Mouse (Mus musculus): ENCODE data around the gene Fancc. TPM values are rescaled to one million over a fixed set of nuclear protein-coding genes. Genes with fewer than 3 reads are reported as not detected.
A peak's percentile ranks its signal among the peaks of the same experiment; 100 is the strongest.

Gene Fancc
- polyA plus RNA-seq, 1 experiment from 2014 or later = 9.3 TPM

GRCm38 (mm10) chr13:63244425-63244824, 252.7 kb downstream of the Fancc start:
- DNase-seq (ENCODE audit: low spot score) = no peak
- no peak for ATAC-seq (ENCODE audit: low FRiP score, low TSS enrichment)
- Histone ChIP-seq H3K27me3 (ENCODE audit: control insufficient read depth, insufficient read depth, low read length) (no peaks in the 10 kb centered on the region), H3K4me1 (replicated peaks; ENCODE audit: control insufficient read depth, insufficient read depth) (peaks cover 8% of the 10 kb centered on the region), H3K9ac (ENCODE audit: low read length) (peak overlapping the region; percentile 35; the same call in 1 of the 2 replicates), H3K36me3 (ENCODE audit: control insufficient read depth, insufficient read depth, low read length) (no peaks in the 10 kb centered on the region), H3K9me3 (ENCODE audit: control insufficient read depth, low read length) (no peaks in the 10 kb centered on the region), H3K27ac (replicated peaks) (peak overlapping the region; percentile 78), H3K4me3 (ENCODE audit: low read depth, low read length) (no peak overlapping the region), H3K4me2 (replicated peaks; ENCODE audit: low read depth) (peak overlapping the region; percentile 42)
- 65% methylated on average over 3 of the region's 3 CpGs for WGBS
- no peak for TF ChIP-seq CTCF (IDR thresholded peaks at IDR 0.05; ENCODE audit: low read depth)
- TF ChIP-seq EP300 (optimal IDR thresholded peaks at IDR 0.05) = no peak

DNA sequence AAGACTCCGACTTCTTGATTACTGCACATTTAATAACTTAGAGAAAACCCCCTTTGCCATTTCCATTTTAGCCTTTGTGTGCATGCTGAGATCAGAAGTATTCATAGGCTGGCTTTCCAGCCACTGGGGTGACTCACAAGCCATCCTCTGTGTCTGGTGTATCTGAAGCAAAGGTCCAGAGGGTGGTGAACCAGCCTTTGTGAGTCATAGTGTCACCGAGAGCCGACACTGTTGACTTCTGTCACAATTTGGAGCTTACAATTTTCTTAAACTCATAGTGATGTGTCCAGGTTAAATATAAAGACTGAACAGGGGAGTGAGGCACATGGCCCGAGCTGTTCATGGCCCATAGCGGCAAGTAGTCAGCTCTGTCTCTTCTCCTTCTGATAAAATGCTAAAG, 253.5 kb downstream of the Fancc start:
- DNase-seq (ENCODE audit: low spot score) = peak; percentile 48
- no peaks in the 10 kb centered on the region for H3K27me3 ChIP-seq (ENCODE audit: control insufficient read depth, insufficient read depth, low read length)
- H3K27ac ChIP-seq (replicated peaks) = peak overlapping the region; percentile 78
- H3K4me1 ChIP-seq (replicated peaks; ENCODE audit: control insufficient read depth, insufficient read depth) = peaks cover 4% of the 10 kb centered on the region
- peak overlapping the region; percentile 42 for H3K4me2 ChIP-seq (replicated peaks; ENCODE audit: low read depth)
- peak overlapping the region; percentile 38 for H3K9ac ChIP-seq (ENCODE audit: low read length)
- peak; percentile 73 for ATAC-seq (ENCODE audit: low FRiP score, low TSS enrichment)
- no peak for TF ChIP-seq EP300 (optimal IDR thresholded peaks at IDR 0.05)
- TF ChIP-seq CTCF (IDR thresholded peaks at IDR 0.05; ENCODE audit: low read depth) = no peak
- H3K4me3 ChIP-seq (ENCODE audit: low read depth, low read length) = peak overlapping the region; percentile 20
- H3K9me3 ChIP-seq (ENCODE audit: control insufficient read depth, low read length) = no peaks in the 10 kb centered on the region
- H3K36me3 ChIP-seq (ENCODE audit: control insufficient read depth, insufficient read depth, low read length) = no peaks in the 10 kb centered on the region
- WGBS = 52% methylated on average over 5 of the region's 5 CpGs

GRCm38 (mm10) chr13:63242401-63243192, 254.5 kb downstream of the Fancc start:
- ATAC-seq (ENCODE audit: low FRiP score, low TSS enrichment) = no peak
- no peak for TF ChIP-seq EP300 (optimal IDR thresholded peaks at IDR 0.05)
- no peak for TF ChIP-seq CTCF (IDR thresholded peaks at IDR 0.05; ENCODE audit: low read depth)
- peak overlapping the region; percentile 85 for H3K4me3 ChIP-seq (ENCODE audit: low read depth, low read length)
- no peak for DNase-seq (ENCODE audit: low spot score)
- H3K27ac ChIP-seq (replicated peaks) = peak overlapping the region; percentile 98
- peaks cover 4% of the 10 kb centered on the region for H3K4me1 ChIP-seq (replicated peaks; ENCODE audit: control insufficient read depth, insufficient read depth)
- peak overlapping the region; percentile 53 for H3K9ac ChIP-seq (ENCODE audit: low read length)
- no peaks in the 10 kb centered on the region for H3K27me3 ChIP-seq (ENCODE audit: control insufficient read depth, insufficient read depth, low read length)
- H3K36me3 ChIP-seq (ENCODE audit: control insufficient read depth, insufficient read depth, low read length) = no peaks in the 10 kb centered on the region
- WGBS = 44% methylated on average over 10 of the region's 10 CpGs
- H3K9me3 ChIP-seq (ENCODE audit: control insufficient read depth, low read length) = no peaks in the 10 kb centered on the region
- H3K4me2 ChIP-seq (replicated peaks; ENCODE audit: low read depth) = peak overlapping the region; percentile 73

GRCm38 (mm10) chr13:63241665-63242064, 255.4 kb downstream of the Fancc start:
- H3K9me3 ChIP-seq (ENCODE audit: control insufficient read depth, low read length) = no peaks in the 10 kb centered on the region
- peak overlapping the region; percentile 73 for H3K4me2 ChIP-seq (replicated peaks; ENCODE audit: low read depth)
- peak overlapping the region; percentile 98 for H3K27ac ChIP-seq (replicated peaks)
- peak overlapping the region; percentile 85 for H3K4me3 ChIP-seq (ENCODE audit: low read depth, low read length)
- WGBS = 47% methylated on average over 3 of the region's 3 CpGs
- no peak for DNase-seq (ENCODE audit: low spot score)
- H3K4me1 ChIP-seq (replicated peaks; ENCODE audit: control insufficient read depth, insufficient read depth) = peaks cover 4% of the 10 kb centered on the region
- peak overlapping the region; percentile 53 for H3K9ac ChIP-seq (ENCODE audit: low read length)
- H3K27me3 ChIP-seq (ENCODE audit: control insufficient read depth, insufficient read depth, low read length) = no peaks in the 10 kb centered on the region
- no peaks in the 10 kb centered on the region for H3K36me3 ChIP-seq (ENCODE audit: control insufficient read depth, insufficient read depth, low read length)
- ATAC-seq (ENCODE audit: low FRiP score, low TSS enrichment) = no peak
- TF ChIP-seq EP300 (optimal IDR thresholded peaks at IDR 0.05) (no peak), CTCF (IDR thresholded peaks at IDR 0.05; ENCODE audit: low read depth) (no peak)

- Histone ChIP-seq H3K4me1 (replicated peaks; ENCODE audit: control insufficient read depth, insufficient read depth) (peaks cover 4% of the 10 kb centered on the region), H3K4me3 (ENCODE audit: low read depth, low read length) (peak overlapping the region; percentile 85), H3K27ac (replicated peaks) (peak overlapping the region; percentile 98), H3K27me3 (ENCODE audit: control insufficient read depth, insufficient read depth, low read length) (no peaks in the 10 kb centered on the region), H3K9ac (ENCODE audit: low read length) (peak overlapping the region; percentile 93), H3K36me3 (ENCODE audit: control insufficient read depth, insufficient read depth, low read length) (no peaks in the 10 kb centered on the region), H3K9me3 (ENCODE audit: control insufficient read depth, low read length) (no peaks in the 10 kb centered on the region), H3K4me2 (replicated peaks; ENCODE audit: low read depth) (peak overlapping the region; percentile 73)
- 1% methylated on average over 5 of the region's 5 CpGs for WGBS
- TF ChIP-seq CTCF (IDR thresholded peaks at IDR 0.05; ENCODE audit: low read depth) (no peak), EP300 (optimal IDR thresholded peaks at IDR 0.05) (no peak)
- DNase-seq (ENCODE audit: low spot score) (no peak), ATAC-seq (ENCODE audit: low FRiP score, low TSS enrichment) (no peak)
Observed at GRCm38 (mm10) chr13:63240835-63241234, 256.2 kb downstream of the Fancc start.

Measured in stomach, postnatal 0 days (tissue).